Mouse (Mus musculus) cerebellum, adult 9-10 months (tissue): ENCODE data around the gene Cnfn.
"Not testable (repeated sequence)": the region's sequence is repeated elsewhere in the genome, so short reads cannot be mapped to it uniquely, and the experiment has no call there.

Experiments used
- DNase-seq: peaks from one replicate; pipeline ENCODE4 v3.0.0; 2022

Cnfn gene

GRCm38 (mm10) chr7:25369058-25369749 is at the start of gene Cnfn:
Gene Cnfn (minus strand): TSS chr7:25369724.
- DNase-seq: peak; percentile 62

GRCm38 (mm10) chr7:25417597-25417996 is 48.1 kb upstream of the Cnfn start:
- DNase-seq: no peak

GRCm38 (mm10) chr7:25412833-25413441 is 43.4 kb upstream of the Cnfn start, which contains the start of gene Cxcl17:
Gene Cxcl17 (minus strand): TSS chr7:25412886.
- no peak for DNase-seq

- no peak for DNase-seq
Observed at GRCm38 (mm10) chr7:25411861-25412260, 42.3 kb upstream of the Cnfn start.

- no peak for DNase-seq
Observed at GRCm38 (mm10) chr7:25410969-25411615, 41.6 kb upstream of the Cnfn start.

- no peak for DNase-seq
Observed at GRCm38 (mm10) chr7:25409114-25409760, 39.7 kb upstream of the Cnfn start.

- no peak for DNase-seq
Observed at GRCm38 (mm10) chr7:25406468-25406867, 36.9 kb upstream of the Cnfn start.

GRCm38 (mm10) chr7:25402671-25403101 is 33.2 kb upstream of the Cnfn start:
- peak; percentile 56 for DNase-seq

- DNase-seq: no peak
Observed at GRCm38 (mm10) chr7:25401986-25402385, 32.5 kb upstream of the Cnfn start.

GRCm38 (mm10) chr7:25401551-25401950 is 32.0 kb upstream of the Cnfn start:
- DNase-seq: no peak

- DNase-seq: not testable (repeated sequence)
Observed at GRCm38 (mm10) chr7:25399028-25399427, 29.5 kb upstream of the Cnfn start.

- DNase-seq: peak; percentile 36
Observed at GRCm38 (mm10) chr7:25398610-25399009, 29.1 kb upstream of the Cnfn start, which contains the start of gene Lipe. Gene Lipe (minus strand): TSS chr7:25398710.

GRCm38 (mm10) chr7:25396621-25397020 is 27.1 kb upstream of the Cnfn start:
- DNase-seq: no peak

- DNase-seq: peak; percentile 97
Observed at GRCm38 (mm10) chr7:25395558-25396521, 26.3 kb upstream of the Cnfn start.

GRCm38 (mm10) chr7:25395186-25395557 is 25.6 kb upstream of the Cnfn start:
- DNase-seq: no peak

GRCm38 (mm10) chr7:25394754-25395153 is 25.2 kb upstream of the Cnfn start:
- DNase-seq: no peak

GRCm38 (mm10) chr7:25393451-25394210 is 24.1 kb upstream of the Cnfn start:
- DNase-seq: peak; percentile 43

GRCm38 (mm10) chr7:25392851-25393250 is 23.3 kb upstream of the Cnfn start:
- DNase-seq: no peak

- DNase-seq: no peak
Observed at GRCm38 (mm10) chr7:25391856-25392453, 22.4 kb upstream of the Cnfn start.

GRCm38 (mm10) chr7:25390986-25391385 is 21.5 kb upstream of the Cnfn start:
- DNase-seq: no peak
